Comparison of ENCODE assay signal across 8 mouse cellular contexts in genomic region chr2:128078859-128079258, GRCm38 (mm10). TPM values are rescaled to one million over a fixed set of nuclear protein-coding genes. Genes with fewer than 3 reads are reported as not detected.
DNase-seq lines count a peak whose midpoint lies in the region; ATAC-seq and TF ChIP-seq lines count a peak whose summit lies in the region.

No protein-coding gene starts in this region.

- no peaks in the 10 kb centered on the region for H3K36me3 ChIP-seq in forebrain, embryonic 15.5 days
- no peaks in the 10 kb centered on the region for H3K36me3 ChIP-seq in forebrain, embryonic 11.5 days (ENCODE audit: control insufficient read depth, insufficient read depth, low read length)
- no peaks in the 10 kb centered on the region for H3K36me3 ChIP-seq in testis, adult 2 months (ENCODE audit: control insufficient read depth, insufficient read depth, low read length)
- H3K36me3 ChIP-seq in neural tube, embryonic 13.5 days, result no peaks in the 10 kb centered on the region

- 0 out of 2 replicates have a peak overlapping the region, but pooled peaks have one; percentile 6 for H3K4me2 ChIP-seq in forebrain, embryonic 15.5 days (replicated peaks)
- no peak overlapping the region for H3K4me2 ChIP-seq in forebrain, embryonic 11.5 days (ENCODE audit: low read depth, low read length, severe bottlenecking)
- H3K4me2 ChIP-seq in neural tube, embryonic 13.5 days, result peak overlapping the region; percentile 11; the same call in 1 of the 2 replicates

- no peak overlapping the region for H3K9ac ChIP-seq in forebrain, embryonic 15.5 days (replicated peaks)
- no peak overlapping the region for H3K9ac ChIP-seq in forebrain, embryonic 11.5 days (ENCODE audit: low read length)
- H3K9ac ChIP-seq in neural tube, embryonic 13.5 days, result no peak overlapping the region

- WGBS in forebrain, embryonic 15.5 days, result 47% methylated on average over 5 of the region's 5 CpGs
- WGBS in forebrain, embryonic 11.5 days, result 46% methylated on average over 5 of the region's 5 CpGs
- WGBS in neural tube, embryonic 13.5 days, result 47% methylated on average over 5 of the region's 5 CpGs

- ATAC-seq in forebrain, embryonic 15.5 days (replicated peaks), result peak; percentile 60
- ATAC-seq in forebrain, embryonic 11.5 days (replicated peaks; ENCODE audit: low FRiP score), result no peak
- peak; percentile 65 for ATAC-seq in neural tube, embryonic 13.5 days (ENCODE audit: low read depth)
- no peak for ATAC-seq in cerebellum, adult (ENCODE audit: insufficient number of reproducible peaks, low FRiP score, low TSS enrichment)

- H3K4me3 ChIP-seq in forebrain, embryonic 15.5 days, result no peak overlapping the region
- no peak overlapping the region for H3K4me3 ChIP-seq in forebrain, embryonic 11.5 days (ENCODE audit: low read depth, low read length)
- no peak overlapping the region for H3K4me3 ChIP-seq in testis, adult 2 months (ENCODE audit: control insufficient read depth, low read depth, low read length)
- H3K4me3 ChIP-seq in neural tube, embryonic 13.5 days, result no peak overlapping the region

- no peak for TF ChIP-seq POLR2A in testis, adult 2 months (IDR thresholded peaks at IDR 0.05; ENCODE audit: control insufficient read depth, low read depth, low read length)

- TF ChIP-seq CTCF in testis, adult 2 months (IDR thresholded peaks at IDR 0.05; ENCODE audit: control insufficient read depth, insufficient read depth, insufficient replicate concordance, low read depth, low read length), result peak; percentile 25; the same call in 1 of the 2 replicates

- H3K27me3 ChIP-seq in forebrain, embryonic 15.5 days, result no peaks in the 10 kb centered on the region
- H3K27me3 ChIP-seq in forebrain, embryonic 11.5 days (ENCODE audit: control insufficient read depth, insufficient read depth, low read length), result no peaks in the 10 kb centered on the region
- H3K27me3 ChIP-seq in testis, adult 2 months (ENCODE audit: control insufficient read depth, insufficient read depth, low read length), result no peaks in the 10 kb centered on the region
- H3K27me3 ChIP-seq in neural tube, embryonic 13.5 days, result 0 out of 2 replicates have a peak, but pooled peaks cover 4% of the 10 kb centered on the region

- H3K4me1 ChIP-seq in forebrain, embryonic 15.5 days, result no peaks in the 10 kb centered on the region; the same call in 1 of the 2 replicates
- no peaks in the 10 kb centered on the region for H3K4me1 ChIP-seq in forebrain, embryonic 11.5 days (replicated peaks; ENCODE audit: control insufficient read depth, insufficient read depth, low read length)
- no peaks in the 10 kb centered on the region for H3K4me1 ChIP-seq in testis, adult 2 months (ENCODE audit: control insufficient read depth, insufficient read depth, low read length)
- peaks cover 10% of the 10 kb centered on the region for H3K4me1 ChIP-seq in neural tube, embryonic 13.5 days (replicated peaks)

- H3K27ac ChIP-seq in forebrain, embryonic 15.5 days (replicated peaks), result no peak overlapping the region
- no peak overlapping the region for H3K27ac ChIP-seq in forebrain, embryonic 11.5 days (ENCODE audit: low read depth, low read length)
- no peak overlapping the region for H3K27ac ChIP-seq in testis, adult 2 months (ENCODE audit: control insufficient read depth, insufficient read depth, low read depth, low read length)
- 0 out of 2 replicates have a peak overlapping the region, but pooled peaks have one; percentile 15 for H3K27ac ChIP-seq in neural tube, embryonic 13.5 days (replicated peaks)

- no peak for DNase-seq in forebrain, embryonic 11.5 days (ENCODE audit: low spot score)
- DNase-seq in testis, postnatal 14 days (ENCODE audit: low spot score), result no peak
- peak; percentile 59 for DNase-seq in induced T-regulatory cell, adult 2 months (ENCODE audit: low read depth)
- no peak for DNase-seq in spleen, postnatal 14 days (ENCODE audit: low spot score in 2 of 2)

- H3K9me3 ChIP-seq in forebrain, embryonic 15.5 days, result no peaks in the 10 kb centered on the region
- H3K9me3 ChIP-seq in forebrain, embryonic 11.5 days (ENCODE audit: control insufficient read depth, low read length), result no peaks in the 10 kb centered on the region
- H3K9me3 ChIP-seq in neural tube, embryonic 13.5 days, result 0 out of 2 replicates have a peak, but pooled peaks cover 3% of the 10 kb centered on the region

RNA-seq across cellular contexts. Expression of gene Bcl2l11, which starts 47.0 kb away (rescaled TPM):
- 11.8 and 12.0 TPM in 2 replicates for polyA plus RNA-seq in forebrain, embryonic 15.5 days (2015; fragmentation: Nextera tagmentation; extraction: Ambion mirVana)
- 16.8 and 17.7 TPM in 2 replicates for polyA plus RNA-seq in forebrain, embryonic 11.5 days (2014; fragmentation: Nextera tagmentation; extraction: Ambion mirVana)
- 59.1 and 63.3 TPM in 2 replicates for polyA plus RNA-seq in testis, adult 2 months (2012; rRNA removed)
- polyA plus RNA-seq in neural tube, embryonic 13.5 days (2015; fragmentation: Nextera tagmentation; extraction: Ambion mirVana), result 14.6 and 14.8 TPM in 2 replicates

Comparison
In these comparisons a context has a peak if more than half of its experiments do, and no peak if none do; other contexts are left out.
1. ATAC-seq: peak in forebrain, embryonic 15.5 days (single experiment) and neural tube, embryonic 13.5 days (single experiment); none in forebrain, embryonic 11.5 days (single experiment) and cerebellum, adult (single experiment).